Mouse (Mus musculus) stomach, postnatal 0 days (tissue): ENCODE data around the gene Jak2.

Experiments used
- CTCF ChIP-seq: IDR thresholded peaks from 2 replicates; pipeline ENCODE4 v1.5.1; 2016; ENCODE audit warnings: antibody characterized with exemption, low read depth, mild to moderate bottlenecking, moderate library complexity
- EP300 ChIP-seq: optimal IDR thresholded peaks from 2 replicates; pipeline ENCODE3; 2016; ENCODE audit warnings: antibody characterized with exemption

DNA sequence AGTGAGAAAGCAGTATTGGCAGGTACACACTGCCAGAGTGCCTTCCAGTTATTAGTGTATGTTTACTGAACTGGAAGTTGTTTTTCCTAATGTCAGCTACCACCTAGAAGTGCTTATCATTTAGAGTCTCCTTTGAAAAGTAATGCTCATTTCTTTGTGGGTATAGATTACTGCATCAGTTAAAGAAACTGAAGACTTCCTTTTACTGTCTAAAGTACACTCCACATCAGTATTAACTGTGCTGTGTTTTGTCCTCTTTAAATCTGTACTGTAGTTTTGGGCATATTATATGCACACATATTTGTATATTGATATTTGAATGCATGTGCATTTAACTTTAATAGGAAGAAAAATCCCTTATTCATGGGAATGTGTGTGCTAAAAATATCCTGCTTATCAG is 44.5 kb downstream of the Jak2 start:
- TF ChIP-seq CTCF (no peak), EP300 (no peak)
